Mouse (Mus musculus) frontal cortex, postnatal 14 days (tissue): ENCODE measurements around the gene Afap1.
A peak's percentile ranks its signal among the peaks of the same experiment; 100 is the strongest.

ENCODE experiments used
- DNase-seq, 2 experiments: peaks; one replicate each; pipeline ENCODE4 v3.0.0; 2022; ENCODE audit warnings: low spot score in 2 of 2

Afap1 gene

DNA sequence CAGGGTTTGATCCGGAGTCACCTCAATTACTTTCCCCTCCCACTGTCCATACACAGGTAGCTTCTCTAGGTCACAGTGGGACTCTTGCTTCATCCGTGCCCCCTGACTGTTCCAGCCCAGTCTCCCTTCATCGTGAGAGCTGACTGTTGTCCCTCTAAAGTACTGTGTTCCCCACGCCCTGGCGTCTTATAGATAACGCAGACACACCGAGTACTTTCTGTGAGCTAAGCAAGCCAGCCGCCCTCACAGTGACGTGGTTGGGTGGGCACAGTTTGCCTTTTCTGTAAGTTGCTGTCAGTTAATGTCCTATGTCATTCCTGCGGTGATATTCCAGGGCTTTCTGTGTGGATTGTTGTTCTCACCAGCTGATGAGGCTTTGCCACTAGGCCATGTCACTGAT lies 39.9 kb downstream of the Afap1 start:
- no peak for DNase-seq

DNA sequence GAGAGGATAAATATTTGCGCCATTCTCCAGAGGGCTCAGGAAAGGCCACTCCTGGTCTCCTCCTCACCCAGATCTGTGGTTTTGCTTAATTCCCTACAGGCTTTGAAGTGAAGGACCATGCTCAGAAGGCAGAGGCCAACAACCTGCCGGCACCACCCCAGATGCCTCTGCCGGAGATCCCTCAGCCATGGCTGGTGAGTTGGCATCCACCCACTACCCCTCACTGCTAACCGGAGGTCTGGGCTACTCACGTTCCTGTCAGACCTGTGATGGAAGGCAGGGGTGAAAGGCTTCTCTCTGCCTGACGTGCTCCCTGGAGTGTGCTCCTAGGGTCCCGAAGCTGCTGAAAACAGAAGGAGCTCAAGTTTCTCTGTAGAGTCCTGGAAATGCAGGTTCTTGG lies 42.8 kb downstream of the Afap1 start:
- no peak for DNase-seq

DNA sequence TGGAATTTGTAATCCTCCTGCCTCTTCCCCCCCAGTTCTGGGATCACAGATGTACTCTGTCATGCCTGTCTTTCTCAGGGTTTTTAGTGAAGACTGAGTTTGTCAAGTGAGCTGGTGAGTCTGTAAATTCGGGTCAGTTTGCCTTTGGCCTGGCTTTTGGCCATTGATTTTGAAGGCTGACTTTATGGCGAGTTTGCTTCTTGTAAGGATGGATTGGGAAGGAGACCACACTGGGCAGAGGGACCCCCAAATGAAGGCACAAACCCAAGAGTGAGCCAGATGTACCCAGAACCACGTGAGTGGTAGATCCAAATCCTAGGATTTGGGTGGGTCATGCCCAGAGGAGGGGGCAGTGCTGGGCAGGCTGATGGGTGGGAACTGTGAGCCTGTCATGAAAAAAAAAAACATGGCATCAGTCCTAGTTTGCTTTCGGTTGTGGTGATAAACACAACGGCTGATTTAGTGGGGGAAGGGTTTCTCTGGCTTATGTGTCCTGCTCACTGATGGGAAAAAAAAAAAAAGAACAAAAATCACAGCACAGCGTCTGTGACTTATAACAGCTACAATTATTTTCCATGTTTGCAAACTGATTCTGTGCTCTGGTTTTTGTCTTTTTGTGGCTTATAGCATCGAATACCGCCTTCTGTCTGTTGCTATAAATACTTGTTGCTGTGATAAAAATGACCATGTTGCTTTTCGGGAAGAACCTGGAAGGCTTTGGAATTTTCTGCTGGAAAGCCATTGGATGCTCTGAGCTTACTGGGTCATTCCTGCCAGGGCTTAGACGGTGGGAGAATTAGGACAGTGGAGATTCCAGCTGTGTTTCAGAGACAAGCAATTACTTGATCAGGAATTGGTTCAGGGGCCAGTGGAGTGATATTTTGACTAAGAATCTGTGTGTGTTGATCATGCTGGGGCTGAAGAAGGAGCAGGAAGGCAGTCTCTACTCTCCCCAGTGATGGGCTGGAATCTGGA lies 45.4 kb downstream of the Afap1 start:
- DNase-seq: no peak

DNA sequence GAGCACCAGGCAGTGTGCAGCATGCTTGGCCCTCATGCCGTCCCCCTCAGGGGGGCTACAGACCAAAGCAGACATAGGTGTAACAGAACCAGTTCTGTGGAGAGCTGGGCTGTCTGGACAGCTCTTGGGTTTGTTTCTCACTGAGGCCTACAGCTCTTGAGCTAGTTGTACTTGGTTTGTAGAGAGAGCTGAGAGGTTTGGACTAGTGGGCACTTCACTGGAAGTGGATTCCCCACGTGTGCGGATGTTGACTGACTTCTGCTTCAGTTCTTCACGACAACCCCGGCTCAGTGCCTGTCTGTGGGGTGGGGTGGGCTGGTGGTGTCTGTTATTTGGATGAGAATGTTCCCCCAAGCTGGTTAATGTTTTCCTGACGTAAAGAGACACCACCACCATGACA lies 46.8 kb downstream of the Afap1 start:
- no peak for DNase-seq

- no peak for DNase-seq
These were observed 50.4 kb downstream of the Afap1 start for GRCm38 (mm10) chr5:35943541-35943940.

DNA sequence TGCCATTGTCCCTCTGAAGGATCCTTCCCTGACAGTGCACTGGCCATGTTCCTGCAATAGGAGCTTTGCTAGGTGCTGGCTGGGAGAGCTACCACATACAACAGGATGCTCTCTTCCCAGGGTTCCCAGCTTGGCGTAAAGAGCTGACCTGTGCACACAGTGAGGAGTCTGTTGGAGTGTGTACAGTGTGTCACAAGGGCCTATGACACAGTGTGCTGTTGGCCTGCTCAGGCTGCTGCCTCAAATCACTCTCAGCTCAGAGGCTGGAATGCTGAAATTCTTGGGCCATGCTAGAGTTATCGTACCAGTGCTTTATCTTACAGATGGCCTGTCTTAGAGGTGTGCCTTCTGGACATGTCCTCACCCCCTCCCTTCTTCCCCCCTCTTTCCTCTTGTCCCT lies 53.7 kb downstream of the Afap1 start:
- DNase-seq: no peak

DNA sequence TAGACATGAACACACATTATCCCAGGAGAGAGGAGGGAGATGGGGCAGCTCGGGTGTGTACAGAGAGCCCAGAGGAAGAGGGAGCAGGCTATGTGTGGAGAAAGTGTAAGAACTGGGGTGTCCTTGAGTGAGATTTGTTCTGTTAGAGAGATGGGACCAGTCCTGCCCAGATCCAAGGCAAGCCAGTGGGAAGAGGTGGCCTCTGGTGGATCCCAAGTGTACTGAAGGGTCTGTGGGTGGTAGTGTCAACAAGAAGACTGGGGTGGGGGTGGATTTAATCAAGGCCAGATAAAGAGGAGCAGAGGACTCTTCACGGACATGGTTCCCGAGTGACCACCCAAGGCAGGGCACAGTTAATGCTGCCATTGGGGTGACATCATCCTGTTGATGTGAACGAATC lies 54.3 kb downstream of the Afap1 start:
- DNase-seq: no peak

GRCm38 (mm10) chr5:35948225-35948975 lies 55.3 kb downstream of the Afap1 start:
- no peak for DNase-seq

- DNase-seq: no peak
These were observed 55.9 kb downstream of the Afap1 start for GRCm38 (mm10) chr5:35949061-35949460.

GRCm38 (mm10) chr5:35950504-35950903 lies 57.4 kb downstream of the Afap1 start:
- no peak for DNase-seq

DNA sequence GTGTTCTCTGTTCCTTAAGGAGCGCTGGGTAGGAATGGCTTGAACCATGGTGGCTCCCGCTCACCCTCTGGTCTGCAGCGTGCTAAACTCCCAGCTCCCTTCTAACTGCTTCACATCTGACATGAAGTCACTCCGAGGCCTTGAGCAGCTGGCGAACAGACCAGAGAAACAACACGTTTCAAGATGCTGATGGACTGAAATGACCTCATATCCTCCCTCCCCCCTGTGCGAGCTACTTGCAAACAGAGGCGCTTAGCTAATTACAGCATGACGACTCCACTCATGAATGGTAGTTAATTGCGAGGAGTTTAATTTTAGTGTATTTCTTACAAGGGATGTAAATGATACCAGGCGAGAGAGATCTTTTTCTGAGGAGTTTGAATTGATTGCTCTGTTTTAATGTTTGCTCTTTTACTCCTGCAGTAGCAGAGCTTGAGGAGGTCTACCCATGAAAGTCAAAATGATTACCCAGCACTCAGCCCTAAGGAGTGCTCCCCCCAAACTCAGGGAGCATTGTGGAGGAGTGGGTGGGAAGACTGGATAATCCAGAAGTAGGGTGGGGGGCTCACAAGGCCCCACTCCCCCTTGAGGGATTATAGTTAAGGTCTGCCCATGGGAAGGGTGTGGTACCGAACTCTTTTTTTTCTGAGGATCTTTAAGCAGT lies 61.1 kb downstream of the Afap1 start:
- no peak for DNase-seq

GRCm38 (mm10) chr5:35956268-35956667 lies 63.1 kb downstream of the Afap1 start:
- no peak for DNase-seq

DNA sequence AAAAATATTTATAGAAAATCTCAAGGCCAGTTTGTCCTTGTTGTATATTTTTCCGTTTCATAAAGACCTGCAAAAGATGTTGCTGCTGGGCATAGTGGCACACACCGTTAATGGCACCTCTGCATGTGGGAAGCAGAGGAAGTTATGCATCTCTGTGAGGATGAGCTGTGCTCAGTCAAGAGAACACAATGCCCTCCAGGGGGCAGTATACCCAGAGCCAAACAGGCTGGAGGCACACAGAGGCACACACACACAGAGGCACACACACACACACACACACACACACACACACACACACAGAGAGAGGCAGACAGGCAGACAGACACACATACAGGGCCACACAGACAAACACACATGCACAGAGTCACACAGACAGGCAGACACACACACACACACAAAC lies 65.6 kb downstream of the Afap1 start:
- no peak for DNase-seq

DNA sequence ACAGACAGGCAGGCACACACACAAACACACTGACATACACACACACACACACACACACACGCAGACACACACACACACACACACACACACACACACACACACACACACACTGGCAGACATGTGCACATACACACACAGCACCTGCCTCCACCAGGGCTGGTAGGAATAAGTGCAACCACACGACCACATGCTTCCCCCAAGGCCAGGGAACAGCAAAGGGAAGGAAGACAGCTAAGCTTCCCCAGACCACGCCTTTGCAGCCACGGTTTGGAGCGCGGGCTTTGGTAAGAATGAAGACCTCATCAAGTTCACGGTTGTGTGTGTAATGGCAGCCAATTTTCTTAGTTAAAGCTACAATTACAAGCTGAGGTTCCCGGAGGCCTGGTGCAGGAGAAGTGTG lies 67.0 kb downstream of the Afap1 start:
- no peak for DNase-seq

GRCm38 (mm10) chr5:35961271-35961670 lies 68.2 kb downstream of the Afap1 start:
- DNase-seq: no peak

GRCm38 (mm10) chr5:35963635-35964034 lies 70.5 kb downstream of the Afap1 start:
- DNase-seq: no peak

DNA sequence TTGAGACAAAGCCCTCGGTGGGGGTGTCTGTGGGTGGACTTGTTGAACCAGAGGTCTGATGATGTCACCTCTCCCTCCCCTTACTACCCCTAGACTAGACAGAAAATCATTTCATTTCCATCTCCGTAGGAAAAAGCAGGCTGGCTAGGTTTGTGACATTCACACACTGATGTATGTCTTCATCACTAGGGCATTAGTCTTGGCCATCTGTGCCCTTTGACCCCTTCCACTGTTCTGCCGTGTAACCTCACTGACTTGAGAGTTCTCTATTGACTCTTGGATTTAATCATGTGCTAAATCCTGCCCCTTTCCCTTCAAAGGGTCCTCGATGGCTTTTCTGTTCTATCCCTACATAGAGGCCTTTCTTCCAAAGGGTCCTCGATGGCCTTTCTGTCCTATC lies 71.9 kb downstream of the Afap1 start:
- DNase-seq: no peak

GRCm38 (mm10) chr5:35969857-35970256 lies 76.7 kb downstream of the Afap1 start:
- DNase-seq: no peak

- DNase-seq: peak in 1 of 2 experiments; percentile 32
These were observed 77.4 kb downstream of the Afap1 start for GRCm38 (mm10) chr5:35970380-35971105.

DNA sequence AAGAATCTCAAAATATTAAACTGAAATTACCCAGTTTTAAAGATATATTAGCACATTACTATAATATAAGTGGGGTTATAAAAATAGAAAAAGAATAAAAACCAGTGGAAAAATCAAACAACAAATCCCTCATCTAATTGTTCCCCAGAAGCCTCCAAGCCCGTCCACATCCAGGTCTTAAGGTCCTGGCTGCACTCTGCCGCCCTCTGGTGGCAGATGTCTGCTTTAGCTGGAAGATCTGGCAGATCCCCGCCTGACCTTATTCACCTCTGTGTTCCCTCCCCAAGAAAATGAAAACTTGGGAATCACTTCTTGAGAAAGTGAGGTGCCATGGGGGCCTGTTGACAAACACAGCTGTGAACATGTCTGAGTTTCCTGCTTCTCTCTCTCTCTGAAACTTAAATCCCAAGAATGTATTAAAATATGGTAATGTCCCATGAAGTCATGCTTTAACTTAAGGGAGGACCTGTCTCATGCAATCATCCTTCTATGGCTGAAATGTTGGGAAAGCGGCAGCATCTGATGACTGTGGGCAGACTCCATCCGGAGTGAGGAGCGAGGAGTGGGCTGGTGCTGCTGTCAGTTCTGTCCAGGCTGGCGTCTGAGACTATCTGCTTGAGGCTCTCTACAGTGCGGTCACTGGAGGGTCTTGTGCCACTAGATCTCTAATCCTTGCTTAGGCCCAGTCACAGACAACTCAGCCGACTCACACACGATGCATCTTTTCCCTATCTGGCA lies 78.9 kb downstream of the Afap1 start:
- DNase-seq: peak in 1 of 2 experiments; percentile 57

GRCm38 (mm10) chr5:35972739-35973138 lies 79.6 kb downstream of the Afap1 start:
- no peak for DNase-seq
